Mouse (Mus musculus) myocyte (in vitro differentiated cells): Measurements from ENCODE around the gene Stard10. TPM values are rescaled to one million over a fixed set of nuclear protein-coding genes. Genes with fewer than 3 reads are reported as not detected.

Experiments
- H3K27me3 ChIP-seq: one replicate; pipeline ENCODE4 v1.6.1; 2011; ENCODE audit not compliant: control insufficient read depth, insufficient read depth, insufficient read length
- H3K36me3 ChIP-seq: one replicate; pipeline ENCODE4 v1.6.1; 2011; ENCODE audit not compliant: control insufficient read depth, insufficient read depth
- H3K4me2 ChIP-seq: one replicate; pipeline ENCODE4 v1.6.1; 2011; ENCODE audit warnings: low read depth, control low read depth
- H3K4me3 ChIP-seq: one replicate; pipeline ENCODE4 v1.5.1; 2011; ENCODE audit warnings: mild to moderate bottlenecking, control low read depth, moderate library complexity
- H3K79me2 ChIP-seq: one replicate; pipeline ENCODE4 v1.6.1; 2011; ENCODE audit not compliant: control insufficient read depth, insufficient read depth
- H3ac ChIP-seq: one replicate; pipeline ENCODE4 v1.6.1; 2011; ENCODE audit not compliant: control insufficient read depth, insufficient read length
- CEBPB ChIP-seq: IDR thresholded peaks from 2 replicates; pipeline ENCODE4 v1.6.1; 2011; ENCODE audit warnings: mild to moderate bottlenecking, moderate library complexity; ENCODE audit not compliant: poor library complexity, insufficient read depth, severe bottlenecking
- E2F4 ChIP-seq: IDR thresholded peaks from one replicate; pipeline ENCODE4 v1.6.1; 2011; ENCODE audit warnings: mild to moderate bottlenecking, control low read depth, moderate library complexity; ENCODE audit not compliant: insufficient read depth
- MAX ChIP-seq: IDR thresholded peaks from one replicate; pipeline ENCODE4 v1.6.1; 2011; ENCODE audit warnings: low read depth, mild to moderate bottlenecking, control low read depth
- MYOD1 ChIP-seq, 3 experiments: IDR thresholded peaks; one replicate each; pipeline ENCODE4 v1.6.1; 2011; ENCODE audit warnings: control low read depth in 2 of 3, low read depth in 2 of 3, mild to moderate bottlenecking in 2 of 3, moderate library complexity in 1 of 3; ENCODE audit not compliant: insufficient read length in 2 of 3, control insufficient read depth in 1 of 3
- MYOG ChIP-seq, 3 experiments: IDR thresholded peaks; one replicate each; pipeline ENCODE4 v1.6.1; 2011; ENCODE audit warnings: control low read depth in 2 of 3, low read depth in 2 of 3, mild to moderate bottlenecking in 2 of 3; ENCODE audit not compliant: insufficient read length in 2 of 3, control insufficient read depth in 1 of 3, insufficient read depth in 1 of 3
- POLR2A ChIP-seq: IDR thresholded peaks from one replicate; pipeline ENCODE4 v1.6.1; 2011; ENCODE audit warnings: low read depth, mild to moderate bottlenecking, control low read depth, moderate library complexity; ENCODE audit not compliant: insufficient read length
- POLR2AphosphoS2 ChIP-seq: IDR thresholded peaks from one replicate; pipeline ENCODE4 v1.6.1; 2011; ENCODE audit warnings: low read depth, control low read depth; ENCODE audit not compliant: insufficient read length
- REST ChIP-seq: IDR thresholded peaks from one replicate; pipeline ENCODE4 v1.6.1; 2011; ENCODE audit warnings: mild to moderate bottlenecking, control low read depth, moderate library complexity; ENCODE audit not compliant: insufficient read depth, insufficient read length
- SRF ChIP-seq: IDR thresholded peaks from one replicate; pipeline ENCODE4 v1.6.1; 2011; ENCODE audit warnings: low read depth; ENCODE audit not compliant: control insufficient read depth, insufficient read length
- TCF12 ChIP-seq: IDR thresholded peaks from one replicate; pipeline ENCODE4 v1.6.1; 2011; ENCODE audit warnings: mild to moderate bottlenecking, control low read depth; ENCODE audit not compliant: poor library complexity, insufficient read depth, severe bottlenecking
- TCF3 ChIP-seq: IDR thresholded peaks from one replicate; pipeline ENCODE4 v1.6.1; 2011; ENCODE audit warnings: low read depth, control low read depth; ENCODE audit not compliant: insufficient read length
- USF1 ChIP-seq: IDR thresholded peaks from one replicate; pipeline ENCODE4 v1.6.1; 2011; ENCODE audit warnings: low read depth, mild to moderate bottlenecking, control low read depth, moderate library complexity
- polyA plus RNA-seq: library from polyadenylated mRNA; unstranded; fragments of >200 nt; fragmentation: generic; extraction: Trizol; gene quantifications from one replicate; pipeline ENCODE4 v1.2.1, GENCODE M21; 2012; ENCODE audit warnings: missing spikeins

Gene Stard10
- polyA plus RNA-seq, 1 experiment: 39.6 TPM

GRCm38 (mm10) chr7:101290401-101290800 is 26.5 kb upstream of the Stard10 start:
- no peaks in the 10 kb centered on the region for H3K27me3 ChIP-seq
- no peak overlapping the region for H3ac ChIP-seq
- H3K4me3 ChIP-seq: no peak overlapping the region
- no peak for TF ChIP-seq TCF12
- TF ChIP-seq POLR2AphosphoS2: no peak
- TF ChIP-seq REST: no peak
- TF ChIP-seq MYOD1 (IDR thresholded peaks at IDR 0.05; ENCODE audit: control insufficient read depth in 1 of 3, insufficient read length in 2 of 3, low read depth in 2 of 3): no peak
- no peak for TF ChIP-seq SRF
- TF ChIP-seq E2F4: no peak
- TF ChIP-seq CEBPB: no peak
- TF ChIP-seq POLR2A: no peak
- TF ChIP-seq MYOG (IDR thresholded peaks at IDR 0.05; ENCODE audit: control insufficient read depth in 1 of 3, insufficient read depth in 1 of 3, insufficient read length in 2 of 3, low read depth in 2 of 3): no peak
- TF ChIP-seq MAX: no peak
- TF ChIP-seq USF1: no peak
- TF ChIP-seq TCF3: no peak
- no peak overlapping the region for H3K4me2 ChIP-seq
- no peaks in the 10 kb centered on the region for H3K79me2 ChIP-seq
- peaks cover 15% of the 10 kb centered on the region for H3K36me3 ChIP-seq

GRCm38 (mm10) chr7:101291211-101291610 is 25.7 kb upstream of the Stard10 start:
- Histone ChIP-seq H3K27me3 (no peaks in the 10 kb centered on the region), H3ac (no peak overlapping the region), H3K79me2 (no peaks in the 10 kb centered on the region), H3K4me2 (no peak overlapping the region), H3K36me3 (peaks cover 18% of the 10 kb centered on the region), H3K4me3 (no peak overlapping the region)
- TF ChIP-seq POLR2A: no peak
- no peak for TF ChIP-seq E2F4
- no peak for TF ChIP-seq TCF12
- no peak for TF ChIP-seq MAX
- TF ChIP-seq SRF: no peak
- TF ChIP-seq MYOG (IDR thresholded peaks at IDR 0.05; ENCODE audit: control insufficient read depth in 1 of 3, insufficient read depth in 1 of 3, insufficient read length in 2 of 3, low read depth in 2 of 3): no peak
- TF ChIP-seq USF1: no peak
- TF ChIP-seq TCF3: no peak
- no peak for TF ChIP-seq REST
- TF ChIP-seq CEBPB: no peak
- TF ChIP-seq POLR2AphosphoS2: no peak
- TF ChIP-seq MYOD1 (IDR thresholded peaks at IDR 0.05; ENCODE audit: control insufficient read depth in 1 of 3, insufficient read length in 2 of 3, low read depth in 2 of 3): no peak

GRCm38 (mm10) chr7:101291641-101292040 is 25.2 kb upstream of the Stard10 start:
- Histone ChIP-seq H3K79me2 (no peaks in the 10 kb centered on the region), H3ac (no peak overlapping the region), H3K36me3 (peaks cover 16% of the 10 kb centered on the region), H3K27me3 (no peaks in the 10 kb centered on the region), H3K4me2 (no peak overlapping the region), H3K4me3 (no peak overlapping the region)
- TF ChIP-seq MAX (no peak), SRF (no peak), MYOD1 (IDR thresholded peaks at IDR 0.05; ENCODE audit: control insufficient read depth in 1 of 3, insufficient read length in 2 of 3, low read depth in 2 of 3) (no peak), TCF12 (no peak), E2F4 (no peak), REST (no peak), POLR2A (no peak), USF1 (no peak), MYOG (IDR thresholded peaks at IDR 0.05; ENCODE audit: control insufficient read depth in 1 of 3, insufficient read depth in 1 of 3, insufficient read length in 2 of 3, low read depth in 2 of 3) (no peak), CEBPB (no peak), TCF3 (no peak), POLR2AphosphoS2 (no peak)

- Histone ChIP-seq H3K79me2 (no peaks in the 10 kb centered on the region), H3K4me2 (no peak overlapping the region), H3K36me3 (peaks cover 13% of the 10 kb centered on the region), H3ac (no peak overlapping the region), H3K27me3 (no peaks in the 10 kb centered on the region), H3K4me3 (no peak overlapping the region)
- no peak for TF ChIP-seq TCF12
- no peak for TF ChIP-seq POLR2A
- no peak for TF ChIP-seq SRF
Measured at GRCm38 (mm10) chr7:101292086-101292485, 24.8 kb upstream of the Stard10 start.

- H3K4me3 ChIP-seq: no peak overlapping the region
- H3K79me2 ChIP-seq: no peaks in the 10 kb centered on the region
- H3K4me2 ChIP-seq: no peak overlapping the region
- no peak overlapping the region for H3ac ChIP-seq
- TF ChIP-seq MYOG (IDR thresholded peaks at IDR 0.05; ENCODE audit: control insufficient read depth in 1 of 3, insufficient read depth in 1 of 3, insufficient read length in 2 of 3, low read depth in 2 of 3) (no peak), SRF (no peak), MYOD1 (IDR thresholded peaks at IDR 0.05; ENCODE audit: control insufficient read depth in 1 of 3, insufficient read length in 2 of 3, low read depth in 2 of 3) (no peak), CEBPB (no peak), REST (no peak), USF1 (no peak), TCF12 (no peak), E2F4 (no peak), MAX (no peak), POLR2A (no peak), TCF3 (no peak), POLR2AphosphoS2 (no peak)
- H3K27me3 ChIP-seq: no peaks in the 10 kb centered on the region
- H3K36me3 ChIP-seq: peaks cover 13% of the 10 kb centered on the region
Measured at GRCm38 (mm10) chr7:101292696-101293095, 24.2 kb upstream of the Stard10 start.
